ENCODE assay signal across 8 mouse cellular contexts in the genomic region with DNA sequence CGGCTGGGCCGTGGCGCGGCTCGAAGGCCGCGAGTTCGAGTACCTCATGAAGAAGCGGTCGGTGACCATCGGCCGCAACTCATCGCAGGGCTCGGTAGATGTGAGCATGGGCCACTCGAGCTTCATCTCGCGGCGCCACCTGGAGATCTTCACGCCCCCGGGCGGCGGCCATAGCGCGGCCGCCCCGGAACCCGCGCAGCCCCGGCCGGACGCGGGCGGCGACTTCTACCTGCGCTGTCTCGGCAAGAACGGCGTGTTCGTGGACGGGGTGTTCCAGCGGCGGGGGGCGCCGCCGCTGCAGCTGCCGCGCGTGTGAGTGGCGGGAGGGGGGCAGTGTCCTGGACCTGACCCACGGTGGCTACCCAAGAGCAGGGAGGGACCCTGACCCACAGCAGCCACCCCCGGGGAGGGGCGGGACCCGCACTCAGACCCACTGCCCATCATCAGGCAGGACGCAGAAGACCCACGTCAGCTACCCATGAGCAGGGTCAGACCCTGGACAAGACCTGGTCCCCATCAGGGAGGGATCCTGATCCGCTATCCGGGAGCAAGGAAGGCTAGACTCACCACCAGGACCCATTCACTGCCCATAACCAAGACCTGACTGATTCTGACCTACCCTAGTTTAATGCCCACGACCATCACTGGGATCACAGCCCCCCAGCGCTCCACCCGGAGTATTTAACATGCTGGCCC. TPM values are rescaled to one million over a fixed set of nuclear protein-coding genes. Genes with fewer than 3 reads are reported as not detected.
DNase-seq lines count a peak whose midpoint lies in the region; TF ChIP-seq lines count a peak whose summit lies in the region.

No protein-coding gene starts in this region.

- H3K4me3 ChIP-seq in ES-Bruce4 (ENCODE audit: low read depth, low read length), result peak overlapping the region; percentile 88
- H3K4me3 ChIP-seq in forebrain, embryonic 10.5 days, result peak overlapping the region; percentile 100
- peak overlapping the region; percentile 99 for H3K4me3 ChIP-seq in megakaryocyte, embryonic 14.5 days (replicated peaks)

- peak overlapping the region; percentile 98 for H3K9ac ChIP-seq in ES-Bruce4 (ENCODE audit: low read depth, poor library complexity, severe bottlenecking)

- H3K9me3 ChIP-seq in ES-Bruce4 (replicated peaks; ENCODE audit: control insufficient read depth, insufficient read depth, low read length, poor library complexity, severe bottlenecking), result no peaks in the 10 kb centered on the region
- H3K9me3 ChIP-seq in forebrain, embryonic 10.5 days, result no peaks in the 10 kb centered on the region
- H3K9me3 ChIP-seq in megakaryocyte, embryonic 14.5 days, result no peaks in the 10 kb centered on the region

- DNase-seq in brain, embryonic 14.5 days (ENCODE audit: low read depth), result peak; percentile 19
- peak; percentile 34 for DNase-seq in forebrain, embryonic 10.5 days (ENCODE audit: extremely low spot score, low spot score)
- peak; percentile 6 for DNase-seq in heart, postnatal 25 days (ENCODE audit: low spot score)
- DNase-seq in left cerebral cortex, postnatal 36 days (ENCODE audit: low spot score in 2 of 2), result peak; percentile 38 to 44
- DNase-seq in right cerebral cortex, postnatal 25 days, result peak; percentile 24
- DNase-seq in c-Kit-positive CD71-positive TER-119-positive erythroid progenitor cells, embryonic 14.5 days (ENCODE audit: low spot score), result no peak

- no peak for TF ChIP-seq EP300 in ES-Bruce4 (IDR thresholded peaks at IDR 0.05; ENCODE audit: insufficient read depth, low read depth, low read length)

- no peak for TF ChIP-seq CTCF in ES-Bruce4 (IDR thresholded peaks at IDR 0.05; ENCODE audit: low read depth, low read length)
- no peak for TF ChIP-seq CTCF in brain, embryonic 14.5 days (IDR thresholded peaks at IDR 0.05; ENCODE audit: borderline replicate concordance, extremely low read depth, insufficient read depth, insufficient read length)

- no peaks in the 10 kb centered on the region for H3K4me1 ChIP-seq in ES-Bruce4 (ENCODE audit: control insufficient read depth, insufficient read depth, low read length)
- H3K4me1 ChIP-seq in forebrain, embryonic 10.5 days, result peaks cover 30% of the 10 kb centered on the region
- peaks cover 64% of the 10 kb centered on the region for H3K4me1 ChIP-seq in megakaryocyte, embryonic 14.5 days

- no peaks in the 10 kb centered on the region for H3K27me3 ChIP-seq in ES-Bruce4 (ENCODE audit: control insufficient read depth, insufficient read depth, low read length, poor library complexity, severe bottlenecking)
- H3K27me3 ChIP-seq in forebrain, embryonic 10.5 days (ENCODE audit: poor library complexity, severe bottlenecking), result no peaks in the 10 kb centered on the region
- no peaks in the 10 kb centered on the region for H3K27me3 ChIP-seq in megakaryocyte, embryonic 14.5 days (replicated peaks)

- peaks cover 21% of the 10 kb centered on the region for H3K36me3 ChIP-seq in ES-Bruce4 (ENCODE audit: control insufficient read depth, insufficient read depth, low read length, poor library complexity, severe bottlenecking)
- peaks cover 49% of the 10 kb centered on the region for H3K36me3 ChIP-seq in forebrain, embryonic 10.5 days (replicated peaks)
- peaks cover 58% of the 10 kb centered on the region for H3K36me3 ChIP-seq in megakaryocyte, embryonic 14.5 days (replicated peaks; ENCODE audit: low read length)

- H3K27ac ChIP-seq in ES-Bruce4 (ENCODE audit: insufficient read depth, low read length), result no peak overlapping the region
- peak overlapping the region; percentile 95 for H3K27ac ChIP-seq in forebrain, embryonic 10.5 days

- intact Hi-C loops in heart, postnatal 25 days (cut with DNase I), result no loop called here
- intact Hi-C loops in left cerebral cortex, postnatal 36 days (cut with DNase I), result no loop called here

- TF ChIP-seq POLR2A in ES-Bruce4 (IDR thresholded peaks at IDR 0.05; ENCODE audit: insufficient read depth, low read length), result no peak
- no peak for TF ChIP-seq POLR2A in brain, embryonic 14.5 days (IDR thresholded peaks at IDR 0.05; ENCODE audit: borderline replicate concordance, extremely low read depth, insufficient read depth, insufficient read length, poor library complexity, severe bottlenecking)

- under 1% methylated on average over 58 of the region's 60 CpGs for WGBS in forebrain, embryonic 10.5 days

RNA-seq across cellular contexts. Expression of a gene that starts 0.6 kb away (rescaled TPM):
- 60.2 and 68.1 TPM in 2 replicates for polyA plus RNA-seq in ES-Bruce4 (2011; ENCODE audit: insufficient read depth, insufficient read length, low read depth, missing spikeins)
- 67.6 and 85.4 TPM in 2 replicates for polyA plus RNA-seq in brain, embryonic 14.5 days (2012; rRNA removed)
- polyA plus RNA-seq in forebrain, embryonic 10.5 days (2016; fragmentation: Nextera tagmentation; extraction: Ambion mirVana), result 10.4 and 11.9 TPM in 2 replicates
- 10 to 100 TPM; 19.1 to 20.0 TPM for total RNA-seq in heart, postnatal 25 days (2021)
- total RNA-seq in left cerebral cortex, postnatal 36 days (2021), result 10 to 100 TPM; 85.1 to 89.9 TPM
- 24.9 and 43.6 TPM in 2 replicates for polyA plus RNA-seq in megakaryocyte, embryonic 14.5 days (2012; ENCODE audit: insufficient read depth, low replicate concordance)

RNA-seq across cellular contexts. Expression of a gene that starts 23.3 kb away (rescaled TPM):
- 16.0 and 20.3 TPM in 2 replicates for polyA plus RNA-seq in ES-Bruce4 (2011; ENCODE audit: insufficient read depth, insufficient read length, low read depth, missing spikeins)
- polyA plus RNA-seq in brain, embryonic 14.5 days (2012; rRNA removed), result 75.1 and 88.5 TPM in 2 replicates
- 48.0 and 50.6 TPM in 2 replicates for polyA plus RNA-seq in forebrain, embryonic 10.5 days (2016; fragmentation: Nextera tagmentation; extraction: Ambion mirVana)
- total RNA-seq in heart, postnatal 25 days (2021), result 100 to 1,000 TPM in 1 of 2 experiments, 10 to 100 TPM in 1; 97.7 to 123 TPM
- total RNA-seq in left cerebral cortex, postnatal 36 days (2021), result 10 to 100 TPM; 48.1 to 62.7 TPM
- polyA plus RNA-seq in megakaryocyte, embryonic 14.5 days (2012; ENCODE audit: insufficient read depth, low replicate concordance), result 10.2 and 13.3 TPM in 2 replicates

RNA-seq across cellular contexts. Expression of a gene that starts 31.2 kb away (rescaled TPM):
- 14.7 and 15.9 TPM in 2 replicates for polyA plus RNA-seq in ES-Bruce4 (2011; ENCODE audit: insufficient read depth, insufficient read length, low read depth, missing spikeins)
- 44.1 and 56.4 TPM in 2 replicates for polyA plus RNA-seq in brain, embryonic 14.5 days (2012; rRNA removed)
- polyA plus RNA-seq in forebrain, embryonic 10.5 days (2016; fragmentation: Nextera tagmentation; extraction: Ambion mirVana), result 28.2 and 29.9 TPM in 2 replicates
- 1 to 10 TPM; 7.8 to 9.5 TPM for total RNA-seq in heart, postnatal 25 days (2021)
- total RNA-seq in left cerebral cortex, postnatal 36 days (2021), result 10 to 100 TPM; 20.4 to 27.7 TPM
- polyA plus RNA-seq in megakaryocyte, embryonic 14.5 days (2012; ENCODE audit: insufficient read depth, low replicate concordance), result 1.1 and 9.5 TPM in 2 replicates

RNA-seq across cellular contexts. Expression of a gene that starts 55.8 kb away (rescaled TPM):
- 8.5 and 8.8 TPM in 2 replicates for polyA plus RNA-seq in ES-Bruce4 (2011; ENCODE audit: insufficient read depth, insufficient read length, low read depth, missing spikeins)
- 8.4 and 11.9 TPM in 2 replicates for polyA plus RNA-seq in brain, embryonic 14.5 days (2012; rRNA removed)
- 23.0 and 25.1 TPM in 2 replicates for polyA plus RNA-seq in forebrain, embryonic 10.5 days (2016; fragmentation: Nextera tagmentation; extraction: Ambion mirVana)
- 10 to 100 TPM; 14.5 to 14.6 TPM for total RNA-seq in heart, postnatal 25 days (2021)
- 1 to 10 TPM; 7.9 to 8.0 TPM for total RNA-seq in left cerebral cortex, postnatal 36 days (2021)
- 4.5 and 7.6 TPM in 2 replicates for polyA plus RNA-seq in megakaryocyte, embryonic 14.5 days (2012; ENCODE audit: insufficient read depth, low replicate concordance)

RNA-seq across cellular contexts. Expression of a gene that starts 56.1 kb away (rescaled TPM):
- 7.0 and 8.2 TPM in 2 replicates for polyA plus RNA-seq in ES-Bruce4 (2011; ENCODE audit: insufficient read depth, insufficient read length, low read depth, missing spikeins)
- polyA plus RNA-seq in brain, embryonic 14.5 days (2012; rRNA removed), result 70.6 and 92.9 TPM in 2 replicates
- 5.3 and 6.6 TPM in 2 replicates for polyA plus RNA-seq in forebrain, embryonic 10.5 days (2016; fragmentation: Nextera tagmentation; extraction: Ambion mirVana)
- total RNA-seq in heart, postnatal 25 days (2021), result 10 to 100 TPM; 10.2 to 11.0 TPM
- total RNA-seq in left cerebral cortex, postnatal 36 days (2021), result 10 to 100 TPM; 24.5 to 28.6 TPM
- polyA plus RNA-seq in megakaryocyte, embryonic 14.5 days (2012; ENCODE audit: insufficient read depth, low replicate concordance), result 3.7 and 4.2 TPM in 2 replicates
